Mouse (Mus musculus) ES-E14 (cell line): Measurements from ENCODE around the gene Ypel2.

Source experiments
- CHD2 ChIP-seq: IDR thresholded peaks from 2 replicates; pipeline ENCODE4 v1.6.1; 2014; ENCODE audit warnings: mild to moderate bottlenecking, low read depth, low read length, inconsistent platforms
- HCFC1 ChIP-seq: IDR thresholded peaks from 2 replicates; pipeline ENCODE4 v1.6.1; 2012; ENCODE audit warnings: low read length, inconsistent platforms, borderline replicate concordance; ENCODE audit not compliant: insufficient read depth
- MAFK ChIP-seq: IDR thresholded peaks from 2 replicates; pipeline ENCODE4 v1.6.1; 2014; ENCODE audit warnings: mild to moderate bottlenecking, low read depth, low read length, inconsistent platforms; ENCODE audit not compliant: insufficient read depth

GRCm38 (mm10) chr11:87019431-87019830, 25.9 kb upstream of the Ypel2 start:
- TF ChIP-seq MAFK (no peak), CHD2 (no peak), HCFC1 (no peak)
